Mouse (Mus musculus) megakaryocyte, embryonic 14.5 days (primary cell): Measurements from ENCODE around the gene Cstf1. TPM values are rescaled to one million over a fixed set of nuclear protein-coding genes. Genes with fewer than 3 reads are reported as not detected.

Experiments
- H3K27me3 ChIP-seq: replicated peaks from 2 replicates; pipeline ENCODE3; 2012; ENCODE audit warnings: inconsistent platforms
- H3K36me3 ChIP-seq: replicated peaks from 2 replicates; pipeline ENCODE3; 2012; ENCODE audit warnings: low read length, inconsistent platforms, mixed read lengths
- H3K4me1 ChIP-seq: 2 replicates; pipeline ENCODE4 v1.6.1; 2012; ENCODE audit warnings: inconsistent platforms
- H3K4me3 ChIP-seq: replicated peaks from 2 replicates; pipeline ENCODE3; 2012; ENCODE audit warnings: moderate library complexity, mild to moderate bottlenecking, inconsistent platforms
- H3K9me3 ChIP-seq: 2 replicates; pipeline ENCODE4 v1.6.1; 2012; ENCODE audit warnings: inconsistent platforms
- FLI1 ChIP-seq: IDR thresholded peaks from 2 replicates; pipeline ENCODE4 v1.6.1; 2012; ENCODE audit warnings: low read length, inconsistent platforms, mixed read lengths
- GATA1 ChIP-seq: IDR thresholded peaks from 3 replicates; pipeline ENCODE4 v1.6.1; 2012; ENCODE audit warnings: mixed read lengths, low read length, inconsistent platforms, borderline replicate concordance
- polyA plus RNA-seq: library from polyadenylated mRNA; stranded (reverse); fragments of >175 nt; gene quantifications from 2 replicates; pipeline ENCODE4 v1.2.3, GENCODE M21; 2012; ENCODE audit warnings: low replicate concordance; ENCODE audit not compliant: insufficient read depth

The Cstf1 gene
- polyA plus RNA-seq, 1 experiment = 7.2 TPM

DNA sequence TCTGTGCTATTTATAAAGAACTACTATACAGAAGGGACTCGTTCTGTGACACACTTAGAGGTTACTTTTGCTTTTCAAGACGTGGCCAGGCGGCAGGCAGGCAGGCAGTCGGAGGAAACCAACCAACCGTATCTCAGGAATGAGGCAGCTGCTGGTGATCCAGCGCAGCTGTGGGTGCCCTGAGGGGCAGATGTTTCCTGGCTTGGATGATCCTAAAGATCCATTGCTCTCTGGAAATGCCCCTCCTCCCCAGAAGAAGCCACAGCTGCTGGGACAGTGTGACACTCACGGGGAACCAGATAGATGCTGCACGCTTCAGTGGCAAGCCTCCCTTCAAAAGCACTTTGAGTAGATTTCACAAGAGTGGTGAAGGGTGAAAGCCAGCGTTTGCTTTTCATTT lies 42.0 kb downstream of the Cstf1 start:
- H3K36me3 ChIP-seq = peaks cover 69% of the 10 kb centered on the region
- H3K9me3 ChIP-seq = no peaks in the 10 kb centered on the region
- TF ChIP-seq FLI1 (peak; percentile 39; the same call in 1 of the 2 replicates), GATA1 (peak; percentile 63; the same call in 1 of the 3 replicates)
- no peaks in the 10 kb centered on the region for H3K27me3 ChIP-seq
- H3K4me3 ChIP-seq = peak overlapping the region; percentile 83
- H3K4me1 ChIP-seq = peaks cover 97% of the 10 kb centered on the region

DNA sequence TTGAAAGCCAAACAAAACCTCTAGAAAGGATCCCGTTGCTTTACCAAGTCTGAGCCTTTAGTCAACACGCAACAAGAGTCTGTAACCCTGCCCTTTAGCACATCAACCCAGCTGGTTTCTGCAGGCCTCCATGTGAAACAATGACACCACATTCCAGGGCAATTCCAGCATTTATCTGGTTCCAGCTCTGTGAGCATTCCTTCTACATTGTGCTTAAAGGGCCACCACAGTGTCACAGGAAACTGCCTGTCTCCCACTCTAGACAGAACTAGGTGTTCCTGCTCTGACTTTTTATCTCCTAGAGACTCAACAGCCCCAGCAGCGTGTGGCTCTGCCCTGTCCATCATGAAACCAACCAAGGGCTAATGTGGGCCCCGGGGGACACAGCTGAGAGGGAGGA lies 42.8 kb downstream of the Cstf1 start:
- H3K4me1 ChIP-seq = peaks cover 97% of the 10 kb centered on the region
- no peak for TF ChIP-seq GATA1
- no peak for TF ChIP-seq FLI1
- H3K9me3 ChIP-seq = no peaks in the 10 kb centered on the region
- H3K4me3 ChIP-seq = peak overlapping the region; percentile 83
- H3K27me3 ChIP-seq = no peaks in the 10 kb centered on the region
- peaks cover 69% of the 10 kb centered on the region for H3K36me3 ChIP-seq

- Histone ChIP-seq H3K4me3 (peak overlapping the region; percentile 83), H3K27me3 (no peaks in the 10 kb centered on the region), H3K36me3 (peaks cover 69% of the 10 kb centered on the region), H3K4me1 (peaks cover 97% of the 10 kb centered on the region), H3K9me3 (no peaks in the 10 kb centered on the region)
- TF ChIP-seq GATA1 (no peak), FLI1 (no peak)
Measured at GRCm38 (mm10) chr2:172413894-172414293, 43.4 kb downstream of the Cstf1 start.

DNA sequence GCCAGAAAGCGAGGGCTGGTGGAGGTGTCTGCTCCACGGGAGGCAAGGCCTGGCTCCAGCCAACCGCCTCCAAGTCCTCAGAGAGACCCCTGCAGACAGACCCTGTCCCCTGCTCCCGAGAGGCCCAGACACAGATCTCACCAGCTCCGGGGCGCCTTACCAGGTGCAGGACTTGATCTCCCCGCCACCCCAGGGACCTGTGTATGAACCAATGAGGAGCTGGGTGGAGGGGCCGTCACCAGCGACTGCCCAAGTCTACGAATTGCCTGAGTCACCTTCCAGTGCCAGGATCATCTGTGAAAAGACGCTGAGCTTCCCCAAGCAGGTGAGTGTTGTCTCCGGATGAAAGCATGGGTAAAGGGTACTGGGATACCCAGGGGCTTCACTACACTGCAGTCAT lies 45.7 kb downstream of the Cstf1 start:
- peaks cover 74% of the 10 kb centered on the region for H3K36me3 ChIP-seq
- H3K4me3 ChIP-seq = no peak overlapping the region
- TF ChIP-seq FLI1 (no peak), GATA1 (no peak)
- H3K9me3 ChIP-seq = no peaks in the 10 kb centered on the region
- no peaks in the 10 kb centered on the region for H3K27me3 ChIP-seq
- H3K4me1 ChIP-seq = peaks cover 92% of the 10 kb centered on the region

DNA sequence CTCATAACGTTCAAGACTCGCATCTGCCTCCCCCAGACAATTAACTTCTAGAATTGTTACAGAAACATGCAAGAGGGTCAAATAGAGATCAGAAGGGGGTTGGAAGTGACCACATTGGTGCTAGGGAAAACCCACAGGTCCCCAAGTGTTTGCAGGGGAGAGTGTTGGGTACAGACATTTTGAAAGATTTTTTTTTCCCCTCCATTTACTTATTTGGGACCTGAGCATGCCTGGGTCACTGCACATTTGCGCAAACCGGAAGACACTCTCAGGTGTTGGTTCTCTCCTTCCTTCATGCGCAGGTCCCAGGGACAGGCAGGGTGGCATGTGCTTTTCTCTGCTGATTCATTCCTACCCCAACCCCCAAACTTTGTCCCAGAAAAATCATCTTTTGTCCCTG lies 46.4 kb downstream of the Cstf1 start:
- H3K36me3 ChIP-seq = peaks cover 77% of the 10 kb centered on the region
- no peaks in the 10 kb centered on the region for H3K27me3 ChIP-seq
- peaks cover 89% of the 10 kb centered on the region for H3K4me1 ChIP-seq
- no peaks in the 10 kb centered on the region for H3K9me3 ChIP-seq
- no peak for TF ChIP-seq FLI1
- no peak for TF ChIP-seq GATA1
- no peak overlapping the region for H3K4me3 ChIP-seq

DNA sequence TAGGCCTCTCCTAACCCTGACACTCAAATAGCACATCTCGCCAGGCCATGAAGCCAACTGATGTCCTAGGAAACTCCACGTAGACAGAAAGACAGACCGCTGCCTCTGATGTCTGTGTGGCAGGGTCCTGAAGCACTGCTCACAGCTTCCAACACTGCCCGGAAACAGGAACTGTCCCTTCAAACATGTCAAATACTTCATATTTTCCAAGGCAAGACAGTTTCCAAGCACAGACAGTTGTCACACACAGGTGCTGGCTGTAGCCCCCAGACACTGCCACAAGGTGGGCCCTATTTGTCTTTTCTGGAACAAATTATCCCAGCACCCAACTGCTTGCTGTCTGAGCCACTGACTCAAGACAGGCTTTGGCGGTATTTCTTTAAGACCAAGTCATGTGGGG lies 47.7 kb downstream of the Cstf1 start:
- H3K4me1 ChIP-seq = peaks cover 89% of the 10 kb centered on the region
- no peak for TF ChIP-seq GATA1
- no peak for TF ChIP-seq FLI1

GRCm38 (mm10) chr2:172430609-172431008 lies 60.1 kb downstream of the Cstf1 start:
- Histone ChIP-seq H3K27me3 (no peaks in the 10 kb centered on the region), H3K4me1 (peaks cover 90% of the 10 kb centered on the region), H3K4me3 (peak overlapping the region; percentile 3), H3K36me3 (peaks cover 90% of the 10 kb centered on the region), H3K9me3 (no peaks in the 10 kb centered on the region)
- TF ChIP-seq GATA1 (no peak), FLI1 (no peak)

More for the DNA sequence above, 47.7 kb downstream of the Cstf1 start:
- no peaks in the 10 kb centered on the region for H3K9me3 ChIP-seq
- H3K36me3 ChIP-seq = peaks cover 89% of the 10 kb centered on the region
- H3K27me3 ChIP-seq = no peaks in the 10 kb centered on the region
- no peak overlapping the region for H3K4me3 ChIP-seq

Other genes starting within 250 kb of the Cstf1 start
- gene Mc3r, start 122.2 kb upstream of the Cstf1 start, polyA plus RNA-seq = not detected in 2 replicates
- gene Fam210b, start 25.1 kb upstream of the Cstf1 start, polyA plus RNA-seq = 2.9 and 4.3 TPM in 2 replicates
- gene Aurka, start 146 bp upstream of the Cstf1 start, polyA plus RNA-seq = 7.0 and 9.6 TPM in 2 replicates
- 5.9 TPM in 2 replicates for gene Cass4, start 23.1 kb downstream of the Cstf1 start, polyA plus RNA-seq
- 15.3 and 57.1 TPM in 2 replicates for gene Rtf2, start 69.9 kb downstream of the Cstf1 start, polyA plus RNA-seq
- not detected in 2 replicates for gene Gcnt7, start 87.9 kb downstream of the Cstf1 start, polyA plus RNA-seq
- not detected in 2 replicates for gene Fam209, start 101.8 kb downstream of the Cstf1 start, polyA plus RNA-seq
- gene Tfap2c, start 178.9 kb downstream of the Cstf1 start, polyA plus RNA-seq = not detected in 2 replicates